Mouse (Mus musculus) cerebellum, adult 2 months (tissue): ENCODE data around the gene Pnck. TPM values are rescaled to one million over a fixed set of nuclear protein-coding genes. Genes with fewer than 3 reads are reported as not detected.

Experiments
- DNase-seq, 2 experiments: peaks; one replicate each; pipeline ENCODE4 v3.0.0; 2021
- H3K27ac ChIP-seq: fragments of 200-500 bp; 2 replicates; pipeline ENCODE4 v1.5.1; 2012; ENCODE audit warnings: low read length, control low read depth, inconsistent platforms; ENCODE audit not compliant: insufficient read depth
- H3K27me3 ChIP-seq: fragments of 200-500 bp; 2 replicates; pipeline ENCODE4 v1.6.1; 2012; ENCODE audit warnings: inconsistent platforms, mild to moderate bottlenecking, low read length, moderate library complexity; ENCODE audit not compliant: control insufficient read depth, insufficient read depth
- H3K4me1 ChIP-seq: fragments of 200-500 bp; 2 replicates; pipeline ENCODE4 v1.6.1; 2011; ENCODE audit warnings: low read length; ENCODE audit not compliant: control insufficient read depth, insufficient read depth
- H3K4me3 ChIP-seq: fragments of 200-500 bp; replicated peaks from 2 replicates; pipeline ENCODE3; 2011; ENCODE audit warnings: mild to moderate bottlenecking, low read depth, low read length, control low read depth; ENCODE audit not compliant: insufficient read depth
- CTCF ChIP-seq: fragments of 200-500 bp; IDR thresholded peaks from 2 replicates; pipeline ENCODE4 v1.5.1; 2011; ENCODE audit warnings: low read depth, mild to moderate bottlenecking, control low read depth, low read length, moderate library complexity, borderline replicate concordance; ENCODE audit not compliant: insufficient read depth
- POLR2A ChIP-seq: fragments of 200-500 bp; IDR thresholded peaks from 2 replicates; pipeline ENCODE4 v1.6.1; 2011; ENCODE audit warnings: low read length, control low read depth, borderline replicate concordance; ENCODE audit not compliant: insufficient read depth
- WGBS: fragments of 180-500 bp; shearing (Covaris S2); methylation state at CpG from one replicate; pipeline ENCODE4 v1.1.7; 2018; 5-methylcytosine and 5-hydroxymethylcytosine counted together
- polyA plus RNA-seq: library from polyadenylated mRNA; depleted of rRNA; stranded (reverse); fragments of >200 nt; gene quantifications from 2 replicates; pipeline ENCODE4 v1.2.3, GENCODE M21; 2012

The Pnck gene
- polyA plus RNA-seq, 1 experiment: 92.0 TPM

DNA sequence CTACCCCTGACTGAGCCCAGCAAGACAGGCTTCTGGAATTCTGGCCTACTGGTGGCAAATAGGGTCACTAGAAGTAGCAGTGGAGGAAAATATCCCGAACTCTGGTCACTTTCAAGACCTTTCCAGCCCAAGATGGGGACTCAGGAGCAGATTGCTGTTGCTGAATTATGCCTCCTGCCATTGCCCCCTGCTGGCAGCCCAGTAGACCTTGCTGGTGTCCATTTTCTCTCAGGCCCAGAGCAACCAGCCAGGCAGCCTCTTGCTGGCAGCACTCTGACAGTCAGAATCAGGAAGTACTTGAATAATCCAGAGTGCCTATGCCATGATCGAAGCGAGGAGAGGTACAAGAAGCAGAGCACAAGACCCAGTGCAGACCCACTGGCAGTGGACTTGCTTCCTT is 4.4 kb downstream of the Pnck start:
- Histone ChIP-seq H3K27ac (no peak overlapping the region), H3K4me3 (no peak overlapping the region), H3K4me1 (peaks cover 14% of the 10 kb centered on the region), H3K27me3 (no peaks in the 10 kb centered on the region)
- DNase-seq: no peak
- 72% methylated on average over 3 of the region's 3 CpGs for WGBS
- TF ChIP-seq CTCF (no peak), POLR2A (no peak)

DNA sequence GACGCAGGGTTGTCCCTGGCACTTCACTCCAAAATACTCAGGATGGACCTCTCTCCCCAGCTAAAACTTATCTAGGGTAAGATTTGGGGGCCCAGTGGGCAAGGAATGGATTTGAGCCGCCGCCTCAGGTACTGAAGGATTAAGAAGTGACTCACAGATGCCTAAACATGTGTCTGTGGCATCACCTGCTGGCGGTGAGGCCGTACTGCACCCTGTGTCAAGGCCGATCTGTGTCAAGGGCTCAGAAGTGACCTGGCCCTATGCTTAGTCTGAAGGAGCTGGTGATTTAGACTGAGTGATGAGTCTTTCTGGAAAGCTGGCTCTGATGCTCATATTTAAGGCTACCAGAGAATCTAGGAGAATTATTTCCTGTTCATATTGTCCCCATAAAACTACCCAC is 5.7 kb downstream of the Pnck start:
- peak; percentile 63 to 75 for DNase-seq
- Histone ChIP-seq H3K4me3 (no peak overlapping the region), H3K27me3 (no peaks in the 10 kb centered on the region), H3K4me1 (peaks cover 7% of the 10 kb centered on the region), H3K27ac (no peak overlapping the region)
- TF ChIP-seq CTCF (peak; percentile 95), POLR2A (no peak)
- 10% methylated on average over 6 of the region's 6 CpGs for WGBS

DNA sequence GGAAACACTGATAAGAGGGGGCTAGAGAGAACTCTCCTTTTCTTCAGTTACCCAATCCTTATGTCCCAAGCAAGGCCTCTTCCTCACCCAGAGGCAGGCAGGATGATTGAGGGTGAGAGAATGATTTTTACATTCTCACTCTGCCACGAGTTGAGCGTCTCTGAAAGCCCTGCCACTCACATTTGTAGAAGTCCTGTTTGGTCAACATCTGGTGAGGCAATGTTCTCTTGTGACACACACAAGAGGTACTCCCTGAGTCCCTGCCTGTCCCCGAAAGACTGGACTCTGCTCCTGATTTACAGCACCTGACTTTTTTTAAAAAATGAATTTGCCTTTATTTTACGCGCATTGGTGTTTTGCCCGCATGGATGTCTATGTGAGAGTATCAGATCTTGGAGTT is 6.5 kb downstream of the Pnck start:
- no peaks in the 10 kb centered on the region for H3K27me3 ChIP-seq
- H3K4me1 ChIP-seq: no peaks in the 10 kb centered on the region; the same call in none of the 2 replicates
- no peak for TF ChIP-seq CTCF
- TF ChIP-seq POLR2A: no peak
- no peak for DNase-seq
- no peak overlapping the region for H3K27ac ChIP-seq
- no peak overlapping the region for H3K4me3 ChIP-seq
- 92% methylated on average over 6 of the region's 6 CpGs for WGBS

DNA sequence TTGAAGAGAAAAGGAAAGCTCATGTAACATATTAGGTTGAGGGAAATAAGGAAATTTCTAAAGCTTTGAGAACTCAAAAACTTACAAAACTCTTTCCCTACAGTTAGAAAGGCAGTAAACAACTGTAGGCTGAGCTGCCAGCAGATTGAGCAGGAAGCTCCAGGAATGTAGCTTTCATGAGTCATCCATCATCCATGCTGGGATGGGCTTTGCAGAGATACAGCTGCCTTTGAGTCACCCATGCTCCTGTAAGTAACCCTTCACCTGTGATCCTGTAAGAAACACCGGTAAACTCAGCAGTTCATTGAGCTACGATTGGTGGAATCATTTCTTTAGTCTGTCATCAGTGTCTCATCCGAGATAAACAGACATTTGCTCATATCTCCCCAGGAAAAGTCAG is 9.0 kb downstream of the Pnck start:
- no peak for DNase-seq
- 88% methylated on average over 3 of the region's 3 CpGs for WGBS
- no peak overlapping the region for H3K27ac ChIP-seq
- no peaks in the 10 kb centered on the region for H3K27me3 ChIP-seq
- TF ChIP-seq POLR2A: no peak
- no peak for TF ChIP-seq CTCF
- H3K4me3 ChIP-seq: no peak overlapping the region
- no peaks in the 10 kb centered on the region; the same call in 1 of the 2 replicates for H3K4me1 ChIP-seq

DNA sequence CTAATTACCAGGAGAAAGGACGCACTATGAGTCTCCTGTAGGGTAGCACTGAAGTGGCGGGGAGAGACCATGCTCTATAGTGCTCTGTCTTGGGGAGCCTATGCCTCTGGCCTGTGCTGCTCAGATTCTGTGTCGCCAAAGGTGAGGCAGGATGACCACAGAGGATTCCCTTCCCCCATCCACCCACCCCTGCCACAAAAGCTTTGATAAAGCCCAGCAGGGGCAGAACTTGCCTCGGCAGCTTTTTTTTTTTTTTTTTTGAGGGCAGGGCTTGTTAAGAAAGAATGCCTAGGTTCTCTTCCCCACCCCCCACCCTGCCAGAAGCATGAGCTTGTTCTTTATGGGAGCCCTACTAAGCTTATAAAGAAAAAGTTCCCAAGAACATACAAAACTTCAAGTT is 14.8 kb downstream of the Pnck start:
- Histone ChIP-seq H3K4me3 (no peak overlapping the region), H3K27me3 (no peaks in the 10 kb centered on the region), H3K27ac (no peak overlapping the region), H3K4me1 (no peaks in the 10 kb centered on the region)
- no peak for TF ChIP-seq POLR2A
- TF ChIP-seq CTCF: no peak
- 42% methylated on average over 4 of the region's 4 CpGs for WGBS
- DNase-seq: no peak

DNA sequence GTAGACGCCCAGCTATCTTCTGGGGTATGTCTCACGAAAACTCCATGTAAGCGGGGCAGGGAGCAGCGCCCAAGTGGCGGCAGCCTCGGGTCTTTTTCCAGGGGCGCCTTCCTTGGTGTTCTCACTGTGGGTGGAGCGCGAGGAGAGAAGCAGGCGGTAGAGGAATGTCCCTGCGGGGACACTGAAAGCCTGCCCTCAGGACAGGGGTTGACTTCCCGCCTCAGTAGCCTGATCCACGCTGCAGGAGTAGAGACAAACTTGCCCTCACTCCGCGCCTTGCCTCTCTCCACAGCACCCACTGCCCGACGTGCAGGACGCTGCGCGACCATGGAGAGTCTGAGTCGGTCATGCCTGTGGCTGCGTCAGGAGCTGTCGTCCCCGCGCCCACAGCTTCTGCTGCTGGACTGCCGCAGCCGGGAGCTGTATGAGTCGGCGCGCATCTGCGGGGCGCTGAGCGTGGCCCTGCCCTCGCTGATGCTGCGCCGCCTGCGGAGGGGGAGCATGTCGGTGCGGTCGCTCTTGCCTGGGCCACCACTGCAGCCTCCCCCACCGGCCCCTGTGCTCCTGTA is 19.9 kb downstream of the Pnck start:
- WGBS: 16% methylated on average over 41 of the region's 41 CpGs
- Histone ChIP-seq H3K27me3 (no peaks in the 10 kb centered on the region), H3K4me3 (no peak overlapping the region), H3K4me1 (0 out of 2 replicates have a peak, but pooled peaks cover 3% of the 10 kb centered on the region), H3K27ac (no peak overlapping the region)
- TF ChIP-seq CTCF (no peak), POLR2A (no peak)
- DNase-seq: no peak

DNA sequence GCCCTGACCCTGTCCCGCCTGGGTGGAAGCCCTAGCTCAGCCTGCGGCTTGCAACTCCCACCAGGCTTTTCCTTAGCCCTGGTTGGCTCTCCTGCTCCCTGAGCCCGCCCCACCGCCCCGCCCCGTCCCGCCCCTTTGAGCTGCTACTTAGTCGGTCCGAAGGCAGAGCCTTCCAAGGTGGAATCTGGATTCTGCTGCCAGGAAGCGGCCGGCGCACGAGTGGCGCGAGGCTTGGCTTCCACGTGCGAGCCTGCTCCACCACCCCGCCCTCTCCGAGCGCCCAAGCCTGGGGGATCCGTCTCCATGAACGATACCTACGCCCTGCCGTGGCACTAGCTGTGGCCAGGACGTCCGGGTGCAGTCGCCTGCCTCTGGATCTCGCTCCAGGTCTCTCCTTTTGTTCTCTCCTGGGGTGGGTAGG is 20.7 kb downstream of the Pnck start, which contains the start of gene Dusp9:
Gene Dusp9 (plus strand): TSS at position 165 of the 421 bp plus-strand sequence.
- Histone ChIP-seq H3K4me3 (no peak within 1 kb of the TSS), H3K27me3 (no peaks in the 10 kb centered on the region), H3K27ac (no peak within 1 kb of the TSS), H3K4me1 (0 out of 2 replicates have a peak, but pooled peaks cover 3% of the 10 kb centered on the region)
- no peak for TF ChIP-seq POLR2A
- no peak for TF ChIP-seq CTCF
- WGBS: 10% methylated on average over 28 of the region's 28 CpGs
- DNase-seq: peak in 1 of 2 experiments; percentile 11

DNA sequence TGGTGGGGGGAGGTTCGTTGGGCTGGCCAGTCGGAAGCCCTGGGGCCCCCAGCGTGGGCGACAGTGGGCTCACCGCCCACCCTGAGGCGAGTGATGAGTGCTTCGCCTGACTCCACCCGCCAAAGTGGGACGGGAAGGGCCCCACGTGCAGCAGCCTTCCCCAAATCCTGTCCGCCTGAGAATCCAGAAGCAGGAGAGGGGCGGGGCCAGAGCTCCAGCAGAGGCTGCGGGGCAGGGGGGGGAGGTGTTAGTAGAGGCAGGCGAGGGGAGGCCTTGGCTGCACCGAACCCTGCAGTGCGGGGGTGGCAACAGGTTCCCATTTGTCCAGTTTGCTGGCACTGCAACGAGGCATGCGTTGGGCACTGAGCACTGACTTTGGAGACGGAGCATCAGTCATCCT is 22.5 kb downstream of the Pnck start:
- Histone ChIP-seq H3K27me3 (no peaks in the 10 kb centered on the region), H3K27ac (no peak overlapping the region), H3K4me1 (peaks cover 3% of the 10 kb centered on the region; the same call in 1 of the 2 replicates), H3K4me3 (peak overlapping the region; percentile 1)
- peak in 1 of 2 experiments; percentile 4 for DNase-seq
- 13% methylated on average over 19 of the region's 19 CpGs for WGBS
- TF ChIP-seq POLR2A: no peak
- no peak for TF ChIP-seq CTCF
